Comparison of ENCODE assay signal across 8 mouse cellular contexts in genomic region chr4:53159767-53160166, GRCm38 (mm10). TPM values are rescaled to one million over a fixed set of nuclear protein-coding genes. Genes with fewer than 3 reads are reported as not detected.
DNase-seq lines count a peak whose midpoint lies in the region; ATAC-seq and TF ChIP-seq lines count a peak whose summit lies in the region.

Gene Abca1, minus strand, starts transcription at chr4:53159895.

- H3K36me3 ChIP-seq in hindbrain, embryonic 10.5 days: no peaks in the 10 kb centered on the region
- H3K36me3 ChIP-seq in lung, embryonic 15.5 days: no peaks in the 10 kb centered on the region

- H3K27ac ChIP-seq in cerebellum, adult 2 months (ENCODE audit: insufficient read depth, low read length): no peak within 1 kb of the TSS
- peak within 1 kb of the TSS; percentile 84 for H3K27ac ChIP-seq in hindbrain, embryonic 10.5 days
- H3K27ac ChIP-seq in lung, embryonic 15.5 days: peak within 1 kb of the TSS; percentile 77
- H3K27ac ChIP-seq in olfactory bulb, adult 2 months (ENCODE audit: insufficient read depth, low read depth, low read length): peak within 1 kb of the TSS; percentile 81

- peak; percentile 90 for DNase-seq in MEL-GATA-1-ER (ENCODE audit: extremely low read depth, low read depth)
- DNase-seq in cerebellum, adult 2 months: peak; percentile 75 to 81
- peak; percentile 87 to 88 for DNase-seq in frontal cortex, adult 2 months (ENCODE audit: extremely low spot score in 1 of 2, low spot score in 1 of 2)
- DNase-seq in hindbrain, embryonic 10.5 days (ENCODE audit: low spot score): peak; percentile 95
- DNase-seq in layer of hippocampus, adult 9-10 months (ENCODE audit: low spot score): peak; percentile 53
- peak; percentile 82 to 87 for DNase-seq in thymus, adult 18-20 months

- 0 out of 2 replicates have a peak, but pooled peaks have one; percentile 27 for TF ChIP-seq POLR2A in cerebellum, adult 2 months (IDR thresholded peaks at IDR 0.05; ENCODE audit: borderline replicate concordance, insufficient read depth, low read length)
- peak; percentile 88 for TF ChIP-seq POLR2A in olfactory bulb, adult 2 months (IDR thresholded peaks at IDR 0.05; ENCODE audit: insufficient read depth, low read depth, low read length)

- H3K4me2 ChIP-seq in lung, embryonic 15.5 days: peak within 1 kb of the TSS; percentile 86

- ATAC-seq in lung, embryonic 15.5 days (ENCODE audit: borderline replicate concordance, extremely low read depth, low FRiP score, low TSS enrichment): peak; percentile 95

- peak within 1 kb of the TSS; percentile 67 for H3K4me3 ChIP-seq in cerebellum, adult 2 months (replicated peaks; ENCODE audit: insufficient read depth, low read depth, low read length)
- H3K4me3 ChIP-seq in hindbrain, embryonic 10.5 days: peak within 1 kb of the TSS; percentile 67
- peak within 1 kb of the TSS; percentile 69 for H3K4me3 ChIP-seq in lung, embryonic 15.5 days
- H3K4me3 ChIP-seq in olfactory bulb, adult 2 months (ENCODE audit: insufficient read depth, low read depth, low read length): peak within 1 kb of the TSS; percentile 78

- under 1% methylated on average over 37 of the region's 37 CpGs for WGBS in cerebellum, adult 2 months
- WGBS in hindbrain, embryonic 10.5 days: under 1% methylated on average over 37 of the region's 37 CpGs
- WGBS in lung, embryonic 15.5 days: under 1% methylated on average over 37 of the region's 37 CpGs
- under 1% methylated on average over 37 of the region's 37 CpGs for WGBS in olfactory bulb, adult 2 months

- no peaks in the 10 kb centered on the region for H3K9me3 ChIP-seq in hindbrain, embryonic 10.5 days
- no peaks in the 10 kb centered on the region for H3K9me3 ChIP-seq in lung, embryonic 15.5 days

- no peaks in the 10 kb centered on the region for H3K4me1 ChIP-seq in cerebellum, adult 2 months (ENCODE audit: control insufficient read depth, insufficient read depth, low read length)
- peaks cover 25% of the 10 kb centered on the region for H3K4me1 ChIP-seq in hindbrain, embryonic 10.5 days (replicated peaks)
- H3K4me1 ChIP-seq in lung, embryonic 15.5 days: peaks cover 26% of the 10 kb centered on the region
- H3K4me1 ChIP-seq in olfactory bulb, adult 2 months (ENCODE audit: control insufficient read depth, insufficient read depth, low read length): peaks cover 9% of the 10 kb centered on the region

- no peak for TF ChIP-seq CTCF in cerebellum, adult 2 months (IDR thresholded peaks at IDR 0.05; ENCODE audit: borderline replicate concordance, insufficient read depth, low read depth, low read length)
- no peak for TF ChIP-seq CTCF in olfactory bulb, adult 2 months (IDR thresholded peaks at IDR 0.05; ENCODE audit: insufficient read depth, low read depth, low read length)

- no peaks in the 10 kb centered on the region for H3K27me3 ChIP-seq in cerebellum, adult 2 months (ENCODE audit: control insufficient read depth, insufficient read depth, low read length)
- peaks cover 15% of the 10 kb centered on the region for H3K27me3 ChIP-seq in hindbrain, embryonic 10.5 days (ENCODE audit: insufficient read depth, poor library complexity, severe bottlenecking)
- no peaks in the 10 kb centered on the region for H3K27me3 ChIP-seq in lung, embryonic 15.5 days

- peak within 1 kb of the TSS; percentile 65 for H3K9ac ChIP-seq in lung, embryonic 15.5 days

RNA-seq across cellular contexts. Expression of gene Abca1, which starts in this region (rescaled TPM):
- polyA plus RNA-seq in cerebellum, adult 2 months (2012; rRNA removed): 10.0 and 10.6 TPM in 2 replicates
- 14.6 and 17.3 TPM in 2 replicates for polyA plus RNA-seq in frontal cortex, adult 2 months (2012; rRNA removed)
- 2.7 and 3.6 TPM in 2 replicates for polyA plus RNA-seq in hindbrain, embryonic 10.5 days (2016; fragmentation: Nextera tagmentation; extraction: Ambion mirVana)
- polyA plus RNA-seq in lung, embryonic 15.5 days (2015; fragmentation: Nextera tagmentation; extraction: Ambion mirVana): 9.1 and 9.3 TPM in 2 replicates
- polyA plus RNA-seq in olfactory bulb, adult 2 months (2012; ENCODE audit: insufficient read depth, insufficient read length, low replicate concordance, missing spikeins): 44.5 and 149 TPM in 2 replicates
